Mouse (Mus musculus) ES-E14 (cell line): ENCODE results near the gene Zfp184.
"Not testable (repeated sequence)": the region's sequence is repeated elsewhere in the genome, so short reads cannot be mapped to it uniquely, and the experiment has no call there.

Experiments used
- HCFC1 ChIP-seq: IDR thresholded peaks from 2 replicates; pipeline ENCODE4 v1.6.1; 2012; ENCODE audit warnings: low read length, inconsistent platforms, borderline replicate concordance; ENCODE audit not compliant: insufficient read depth
- ZC3H11A ChIP-seq: IDR thresholded peaks from 2 replicates; pipeline ENCODE4 v1.6.1; 2012; ENCODE audit warnings: low read depth, mild to moderate bottlenecking, inconsistent platforms, low read length, borderline replicate concordance

DNA sequence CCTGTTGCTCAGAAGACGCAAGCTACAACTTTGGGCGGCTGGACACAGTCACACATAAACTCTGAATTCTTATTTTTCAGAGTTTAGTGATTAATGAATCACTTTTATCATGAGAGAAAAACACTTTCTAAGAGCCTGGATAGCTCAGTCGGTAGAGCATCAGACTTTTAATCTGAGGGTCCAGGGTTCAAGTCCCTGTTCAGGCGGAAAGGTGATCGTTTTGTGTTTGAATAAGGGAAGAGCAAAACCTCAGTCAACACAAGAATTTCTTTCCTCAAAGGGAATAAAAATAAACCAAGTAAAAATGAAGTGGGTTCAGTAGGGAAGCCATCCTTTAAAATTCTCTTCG, 37.1 kb upstream of the Zfp184 start:
- not testable (repeated sequence) for TF ChIP-seq ZC3H11A, HCFC1
